Mouse (Mus musculus): ENCODE data around the gene Rnase12.
"Not testable (repeated sequence)": the region's sequence is repeated elsewhere in the genome, so short reads cannot be mapped to it uniquely, and the experiment has no call there.

Gene Rnase12

DNA sequence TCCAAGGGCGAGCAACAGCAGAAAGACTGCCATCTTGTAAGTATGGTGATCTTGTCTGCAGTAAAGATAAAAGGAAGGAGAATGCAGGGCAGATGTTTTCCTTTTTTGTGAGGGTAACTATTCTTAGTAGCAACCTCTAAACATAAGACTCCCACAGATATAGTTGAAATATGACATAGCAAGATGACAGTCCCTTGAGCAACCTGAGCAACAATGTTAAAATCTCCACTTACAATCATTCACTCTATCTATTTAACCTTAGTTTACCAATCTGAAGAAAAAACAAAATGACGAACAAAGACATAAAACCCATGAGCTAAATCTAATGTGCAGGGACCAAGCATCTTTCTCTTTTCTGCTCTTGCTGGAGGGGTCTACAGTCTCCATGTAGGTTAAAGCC is 7.4 kb downstream of the Rnase12 start, which contains the start of gene Rnase11:
Gene Rnase11, minus strand, starts transcription at position 101 of the 400 bp plus-strand sequence.
- in situ Hi-C loops (cut with MboI; ENCODE audit: low pct_unique_long_range_greater_than_20kb in 1 of 2, low sequenced_read_pairs in 2 of 2, unreplicated experiment in 1 of 2), result loop anchor here in 1 of 2 experiments (25.0 kb wide), 1 partner anchor 1238 kb away; no protein-coding TSS in a partner anchor

GRCm38 (mm10) chr14:51047846-51048245 is 9.6 kb downstream of the Rnase12 start:
- in situ Hi-C loops (cut with MboI; ENCODE audit: low pct_unique_long_range_greater_than_20kb in 1 of 2, low sequenced_read_pairs in 2 of 2, unreplicated experiment in 1 of 2), result no loop called here

DNA sequence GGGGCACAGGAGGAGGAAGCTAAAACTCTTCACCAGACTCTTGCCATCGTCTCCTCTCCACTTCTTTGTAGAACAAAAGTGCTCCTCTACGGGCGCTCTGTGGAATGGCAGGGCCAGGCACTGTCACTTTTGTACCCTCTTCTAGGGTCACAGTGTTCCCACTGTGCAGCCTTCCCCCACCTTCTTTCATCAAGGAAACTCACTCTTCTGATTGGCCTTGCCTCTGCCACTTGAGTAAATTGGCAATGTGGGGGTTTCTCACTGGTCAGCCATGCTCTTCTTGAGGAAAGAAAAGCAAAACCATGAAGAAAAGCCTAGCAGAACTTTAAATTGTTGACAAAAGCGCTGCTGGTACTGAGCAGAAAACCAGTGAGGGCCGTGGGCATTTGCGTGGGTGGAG is 15.7 kb downstream of the Rnase12 start, which contains the start of gene Rnase9:
Gene Rnase9, minus strand, starts transcription at position 101 of the 400 bp plus-strand sequence.
- in situ Hi-C loops (cut with MboI; ENCODE audit: low pct_unique_long_range_greater_than_20kb in 1 of 2, low sequenced_read_pairs in 2 of 2, unreplicated experiment in 1 of 2), result no loop called here

DNA sequence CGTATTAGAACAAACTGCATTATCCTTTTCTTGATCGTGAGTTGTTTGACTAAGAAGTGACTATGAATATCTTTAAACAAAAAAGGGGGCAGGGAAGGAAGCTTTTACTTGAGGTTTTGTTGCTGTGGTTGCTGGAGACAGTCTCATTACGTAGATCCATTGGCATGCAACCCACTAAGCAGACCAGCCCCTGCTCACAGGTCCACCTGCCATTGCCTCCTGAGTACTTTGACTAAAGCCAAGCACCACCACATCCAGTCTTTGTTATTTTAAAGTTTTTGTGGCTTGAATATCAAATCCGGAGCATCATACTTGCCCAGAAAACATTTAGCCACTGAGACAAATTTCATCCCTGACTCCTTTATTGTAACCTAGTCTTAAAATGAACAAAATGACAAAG is 21.2 kb downstream of the Rnase12 start:
- in situ Hi-C loops (cut with MboI; ENCODE audit: low pct_unique_long_range_greater_than_20kb in 1 of 2, low sequenced_read_pairs in 2 of 2, unreplicated experiment in 1 of 2), result no loop called here

- in situ Hi-C loops (cut with MboI; ENCODE audit: low pct_unique_long_range_greater_than_20kb in 1 of 2, low sequenced_read_pairs in 2 of 2, unreplicated experiment in 1 of 2), result no loop called here
These were observed 22.3 kb downstream of the Rnase12 start for GRCm38 (mm10) chr14:51035206-51035605.

GRCm38 (mm10) chr14:51027387-51028155 is 29.9 kb downstream of the Rnase12 start:
- in situ Hi-C loops (cut with MboI; ENCODE audit: low pct_unique_long_range_greater_than_20kb in 1 of 2, low sequenced_read_pairs in 2 of 2, unreplicated experiment in 1 of 2), result loop anchor here in 1 of 2 experiments (5.0 kb wide), 1 partner anchor 35 kb away; no protein-coding TSS in a partner anchor

GRCm38 (mm10) chr14:51026391-51027133 is 30.9 kb downstream of the Rnase12 start:
- in situ Hi-C loops (cut with MboI; ENCODE audit: low pct_unique_long_range_greater_than_20kb in 1 of 2, low sequenced_read_pairs in 2 of 2, unreplicated experiment in 1 of 2), result loop anchor here in 1 of 2 experiments (5.0 kb wide), 1 partner anchor 36 kb away; no protein-coding TSS in a partner anchor

DNA sequence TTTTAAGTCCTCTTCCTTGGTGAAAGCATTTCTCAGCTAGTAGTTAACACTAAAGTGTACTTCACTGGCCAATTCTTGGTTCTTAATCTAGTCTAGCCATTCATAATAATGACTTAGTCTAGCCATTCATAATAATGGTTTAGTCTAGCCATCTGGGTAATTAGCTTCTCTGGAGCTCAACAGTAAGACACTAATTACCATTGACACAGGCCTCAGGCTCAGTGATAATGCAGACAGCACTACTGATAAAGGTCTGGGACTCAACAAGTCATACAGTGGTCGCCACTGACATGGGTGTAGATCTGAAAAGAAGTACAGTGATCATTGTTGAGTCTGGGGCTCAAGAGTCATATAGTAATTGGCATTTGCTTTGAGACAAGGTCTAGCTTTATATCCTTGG is 32.6 kb downstream of the Rnase12 start:
- in situ Hi-C loops (cut with MboI; ENCODE audit: low pct_unique_long_range_greater_than_20kb in 1 of 2, low sequenced_read_pairs in 2 of 2, unreplicated experiment in 1 of 2), result loop anchor here in 1 of 2 experiments (5.0 kb wide), 1 partner anchor 37 kb away; no protein-coding TSS in a partner anchor

- in situ Hi-C loops (cut with MboI; ENCODE audit: low pct_unique_long_range_greater_than_20kb in 1 of 2, low sequenced_read_pairs in 2 of 2, unreplicated experiment in 1 of 2), result no loop called here
These were observed 34.0 kb downstream of the Rnase12 start for GRCm38 (mm10) chr14:51023457-51023856.

DNA sequence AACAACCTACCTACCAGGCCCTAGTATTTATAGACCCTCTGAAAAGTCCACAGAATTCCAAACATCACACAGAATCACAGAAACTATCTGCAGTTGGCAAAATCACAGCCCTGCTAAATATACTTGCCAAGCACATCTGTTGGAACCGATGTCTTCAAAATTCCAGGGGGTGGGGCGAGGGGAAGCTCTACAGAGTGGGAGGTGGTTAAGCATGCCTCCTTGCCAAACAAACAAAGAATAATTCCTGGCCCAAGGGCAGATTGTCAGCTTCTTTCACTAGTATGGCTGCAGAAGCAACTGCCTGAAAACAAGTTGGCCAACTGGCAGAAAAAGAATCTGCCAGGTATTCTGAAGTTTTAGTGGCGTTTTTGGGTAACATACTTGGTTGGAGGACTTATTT is 40.2 kb downstream of the Rnase12 start:
- in situ Hi-C loops (cut with MboI; ENCODE audit: low pct_unique_long_range_greater_than_20kb in 1 of 2, low sequenced_read_pairs in 2 of 2, unreplicated experiment in 1 of 2), result no loop called here

GRCm38 (mm10) chr14:51015780-51016179 is 41.7 kb downstream of the Rnase12 start:
- in situ Hi-C loops (cut with MboI; ENCODE audit: low pct_unique_long_range_greater_than_20kb in 1 of 2, low sequenced_read_pairs in 2 of 2, unreplicated experiment in 1 of 2), result no loop called here

- in situ Hi-C loops (cut with MboI; ENCODE audit: low pct_unique_long_range_greater_than_20kb in 1 of 2, low sequenced_read_pairs in 2 of 2, unreplicated experiment in 1 of 2), result not testable (repeated sequence)
These were observed 42.7 kb downstream of the Rnase12 start for GRCm38 (mm10) chr14:51014724-51015123.

- in situ Hi-C loops (cut with MboI; ENCODE audit: low pct_unique_long_range_greater_than_20kb in 1 of 2, low sequenced_read_pairs in 2 of 2, unreplicated experiment in 1 of 2), result no loop called here
These were observed 47.9 kb downstream of the Rnase12 start for GRCm38 (mm10) chr14:51009572-51009971.

GRCm38 (mm10) chr14:51008781-51009180 is 48.7 kb downstream of the Rnase12 start:
- in situ Hi-C loops (cut with MboI; ENCODE audit: low pct_unique_long_range_greater_than_20kb in 1 of 2, low sequenced_read_pairs in 2 of 2, unreplicated experiment in 1 of 2), result no loop called here

DNA sequence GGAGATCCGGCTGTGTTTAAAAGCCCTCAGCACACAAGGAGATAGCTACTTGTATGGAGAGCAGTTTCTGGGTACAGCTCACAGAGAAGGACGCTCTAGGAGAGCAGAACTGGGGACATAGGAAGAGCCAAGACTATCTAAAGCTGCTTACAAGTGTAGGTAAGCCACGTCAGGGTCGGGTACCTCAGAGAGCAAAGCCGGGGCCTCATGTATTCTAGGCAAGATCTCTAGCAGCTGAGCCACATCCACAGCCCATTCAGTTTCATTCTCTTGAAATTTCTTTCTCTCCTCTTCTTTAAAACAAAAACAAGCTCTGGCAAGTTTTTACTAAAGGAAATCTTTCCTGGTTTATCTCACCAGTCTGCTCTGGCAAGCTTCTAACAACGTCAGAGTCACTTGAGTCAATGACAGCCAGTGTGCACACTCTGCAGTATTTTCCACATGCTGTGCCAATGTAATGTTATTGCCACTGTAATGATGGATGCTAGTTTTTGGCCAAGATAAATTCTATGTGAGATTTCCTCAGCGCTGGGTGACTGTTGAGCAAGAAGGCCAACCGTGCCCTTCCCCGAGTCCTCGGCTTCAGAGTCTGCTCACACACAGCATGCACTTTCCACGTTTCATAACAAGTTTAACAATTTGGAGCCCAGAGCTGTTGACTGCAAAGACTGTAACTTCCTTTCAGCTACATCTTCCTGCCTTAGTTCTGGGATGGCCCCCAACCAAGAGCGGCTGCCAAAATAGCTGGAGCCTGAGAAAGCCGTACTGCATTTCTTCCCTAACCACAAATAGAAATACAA is 49.3 kb downstream of the Rnase12 start:
- in situ Hi-C loops (cut with MboI; ENCODE audit: low pct_unique_long_range_greater_than_20kb in 1 of 2, low sequenced_read_pairs in 2 of 2, unreplicated experiment in 1 of 2), result no loop called here

GRCm38 (mm10) chr14:51007152-51007801 is 50.2 kb downstream of the Rnase12 start, which contains the start of gene Rnase10:
Rnase10 (plus strand) TSS chr14:51007751.
- in situ Hi-C loops (cut with MboI; ENCODE audit: low pct_unique_long_range_greater_than_20kb in 1 of 2, low sequenced_read_pairs in 2 of 2, unreplicated experiment in 1 of 2), result no loop called here

Data from mouse embryonic stem cell (cell line).